Mouse (Mus musculus): ENCODE results near the gene Cdyl2.

The Cdyl2 gene

DNA sequence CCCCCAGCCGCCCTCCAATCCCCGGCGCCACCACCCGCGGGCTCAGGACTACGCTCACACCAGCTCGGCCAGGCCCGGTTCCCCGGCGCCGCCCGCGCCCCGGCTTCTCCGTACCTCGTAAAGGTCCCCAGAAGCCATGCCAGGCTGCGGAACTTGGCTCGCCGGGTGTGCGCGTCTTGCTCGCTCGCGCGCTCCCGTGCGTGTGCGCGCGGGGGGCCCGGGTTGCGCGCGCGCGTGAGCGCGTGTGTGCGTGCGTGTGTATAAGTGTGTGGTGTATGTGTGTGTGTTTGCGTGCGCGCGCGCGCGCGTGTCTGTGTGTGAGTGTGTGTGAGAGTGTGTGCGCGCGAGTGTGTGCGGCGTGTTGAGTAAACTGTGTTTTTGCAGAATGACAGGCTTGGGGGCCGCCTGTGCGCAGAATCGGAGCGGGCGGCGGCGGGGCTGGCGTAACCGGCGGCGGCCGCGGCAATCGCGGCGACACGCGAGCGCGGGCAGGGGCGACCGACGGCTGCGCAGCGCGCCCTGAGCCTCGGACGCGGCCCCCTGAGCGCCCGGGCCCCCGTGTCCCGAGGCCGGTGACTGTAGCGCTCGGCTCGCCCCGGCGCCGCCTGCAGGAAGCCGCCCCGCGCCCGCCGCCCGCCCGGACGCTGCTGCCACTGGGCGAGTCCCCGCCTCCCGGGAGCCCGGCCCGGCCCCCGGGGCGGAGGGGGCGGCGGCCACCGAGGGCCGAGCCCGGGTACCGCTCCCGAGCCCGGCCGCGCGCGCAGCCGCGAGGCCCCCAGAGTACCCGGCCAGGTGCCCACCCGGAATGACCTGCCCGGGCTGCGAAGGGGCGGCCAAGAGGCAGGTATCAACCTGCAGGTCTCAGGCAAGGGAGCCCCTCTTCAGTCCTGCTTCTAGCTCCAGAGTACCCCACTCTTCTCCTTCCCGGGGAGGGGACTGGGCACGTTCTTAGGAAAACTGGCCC is at the start of gene Cdyl2:
Gene Cdyl2 (minus strand): TSS at position 308 of the 964 bp plus-strand sequence.
- peak; percentile 85 for DNase-seq (ENCODE audit: low spot score)

DNA sequence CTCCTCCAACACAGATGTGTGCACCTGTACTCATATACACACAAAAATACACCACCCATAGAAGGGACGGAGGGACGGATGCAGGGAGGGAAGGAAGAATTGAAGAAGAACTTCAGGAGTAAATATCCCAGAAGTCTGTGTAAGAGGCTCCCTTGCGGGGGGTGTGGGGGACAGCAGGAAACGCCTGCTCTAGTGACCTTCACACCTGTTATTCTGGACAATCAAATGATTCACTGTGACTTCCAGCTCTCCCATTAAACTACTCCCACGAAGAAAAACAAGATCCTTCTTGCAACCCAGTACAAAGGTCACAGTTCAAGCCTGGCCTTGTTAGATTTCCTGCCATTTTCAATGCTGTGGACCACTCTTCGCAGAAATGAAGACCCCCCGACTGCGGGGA is 47.8 kb upstream of the Cdyl2 start:
- no peak for DNase-seq (ENCODE audit: low spot score)

DNA sequence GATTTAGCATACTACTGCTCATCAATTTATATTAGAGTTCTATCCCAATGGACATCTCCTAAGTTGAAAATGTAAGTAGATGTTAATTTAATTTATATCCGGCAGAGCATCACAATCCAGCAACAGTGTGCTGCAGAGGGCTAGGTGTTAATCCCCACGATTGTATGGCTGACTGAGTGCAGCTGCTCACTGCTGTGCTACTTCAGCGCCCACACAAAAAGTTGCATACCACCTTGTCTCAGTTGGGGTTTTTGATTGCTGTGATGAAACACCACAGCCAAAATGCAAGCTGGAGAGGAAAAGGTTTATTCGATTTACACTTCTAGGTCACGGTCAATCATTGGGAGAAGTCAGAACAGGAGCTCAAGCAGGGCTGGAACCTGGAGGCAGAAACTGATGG is 41.4 kb upstream of the Cdyl2 start:
- DNase-seq (ENCODE audit: low spot score), result no peak

DNA sequence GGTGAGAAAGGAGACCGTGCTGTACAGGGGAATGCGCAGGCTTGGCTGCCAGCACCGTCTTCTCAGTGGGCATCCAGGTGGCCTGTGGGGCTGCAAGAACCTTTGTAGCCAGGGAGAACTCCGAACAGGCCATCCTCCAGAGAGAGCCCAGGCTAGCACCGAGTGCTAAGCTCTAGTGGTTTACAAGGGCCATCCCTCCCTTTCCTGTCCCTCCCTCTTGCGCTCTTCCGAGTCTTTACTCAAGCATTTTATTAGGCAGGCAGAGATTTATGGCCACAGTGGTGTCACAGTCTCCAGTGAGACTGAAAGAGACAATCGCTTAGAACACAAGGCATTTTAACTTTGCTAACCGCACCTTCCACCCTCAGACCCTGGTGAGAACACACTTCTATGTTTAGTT is 39.9 kb upstream of the Cdyl2 start:
- DNase-seq (ENCODE audit: low spot score), result no peak

DNA sequence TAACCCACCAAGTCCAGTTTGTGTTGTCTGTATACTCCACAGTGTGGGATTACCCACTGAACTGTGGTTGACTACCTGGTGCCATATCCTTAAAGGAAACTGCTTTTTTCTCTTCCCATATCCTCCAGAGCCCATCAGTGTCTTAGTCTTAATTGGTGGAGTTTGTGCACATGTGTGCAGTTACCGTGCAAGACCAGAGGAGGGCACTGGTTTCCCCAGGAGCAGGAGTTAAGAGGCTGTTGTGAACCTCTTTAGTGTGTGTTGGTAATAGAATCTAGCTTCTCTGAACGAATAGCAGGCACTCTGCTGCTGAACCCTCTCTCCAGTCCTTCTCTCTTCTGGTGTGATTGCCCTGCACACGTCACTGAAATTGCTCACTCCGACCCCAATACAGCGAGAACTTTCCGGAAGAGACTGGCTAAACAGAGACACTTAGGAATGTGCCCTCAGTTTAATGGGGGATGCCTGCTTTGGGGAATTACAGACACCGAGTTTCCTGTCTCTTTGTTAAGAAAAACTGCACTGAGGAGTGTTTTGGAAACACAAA is 39.1 kb upstream of the Cdyl2 start:
- DNase-seq (ENCODE audit: low spot score), result no peak

DNA sequence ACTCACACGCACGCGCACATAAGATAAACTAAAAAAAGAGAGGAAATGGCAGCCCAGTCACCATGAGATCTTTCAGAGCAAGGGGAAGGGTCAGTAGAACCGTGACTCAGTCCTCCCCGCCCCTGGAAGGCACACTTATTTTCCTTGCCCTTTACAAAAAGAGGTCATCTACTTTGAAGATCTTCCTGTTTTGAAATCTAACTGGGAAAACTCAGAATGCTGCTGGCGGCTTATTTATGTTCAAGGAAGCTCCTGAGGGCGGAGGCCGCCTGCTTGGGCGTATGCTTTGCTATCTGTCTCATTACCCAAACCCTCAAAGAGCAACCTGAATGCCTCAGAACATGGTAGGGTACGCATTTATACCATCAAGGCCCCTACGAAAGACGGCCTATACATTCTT is 38.0 kb upstream of the Cdyl2 start:
- no peak for DNase-seq (ENCODE audit: low spot score)

DNA sequence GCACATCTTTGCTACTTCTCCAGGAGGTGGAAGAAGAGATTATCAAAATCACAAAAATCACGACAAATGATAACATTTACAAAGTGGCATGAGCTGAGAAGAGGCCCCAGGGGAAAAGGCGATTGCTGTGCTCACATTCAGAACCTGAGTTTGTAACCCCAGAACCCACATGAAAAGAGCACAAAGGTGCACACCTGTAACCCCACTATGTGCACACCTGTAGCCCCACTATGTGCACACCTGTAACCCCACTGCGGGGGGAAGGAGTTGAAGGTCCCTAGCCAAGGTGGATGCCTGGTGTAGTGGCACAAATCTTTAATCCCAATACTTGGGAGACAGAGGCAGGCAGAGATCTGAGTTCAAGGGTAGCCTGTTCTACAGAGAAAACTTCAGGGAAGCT is 23.4 kb upstream of the Cdyl2 start:
- DNase-seq (ENCODE audit: low spot score), result no peak

DNA sequence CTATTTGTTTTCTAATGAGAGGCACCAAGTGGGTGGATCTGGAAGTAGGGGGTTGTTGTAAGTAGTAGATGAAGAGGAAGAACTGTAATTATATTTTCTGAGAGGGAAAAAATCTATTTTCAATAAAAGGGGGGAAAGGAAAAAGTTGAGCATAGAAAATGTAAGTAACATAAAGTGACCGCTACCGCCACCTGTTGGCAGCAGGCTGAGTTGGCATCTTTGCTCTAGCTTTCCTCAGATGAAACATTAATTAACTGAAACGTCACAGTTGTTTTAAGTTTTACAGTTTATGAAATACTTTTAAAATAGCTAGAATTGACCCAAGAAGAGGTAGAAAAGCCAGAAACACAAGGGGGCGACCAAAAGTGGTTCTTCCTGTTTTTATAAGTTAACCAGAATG is 22.8 kb upstream of the Cdyl2 start:
- peak; percentile 69 for DNase-seq (ENCODE audit: low spot score)

DNA sequence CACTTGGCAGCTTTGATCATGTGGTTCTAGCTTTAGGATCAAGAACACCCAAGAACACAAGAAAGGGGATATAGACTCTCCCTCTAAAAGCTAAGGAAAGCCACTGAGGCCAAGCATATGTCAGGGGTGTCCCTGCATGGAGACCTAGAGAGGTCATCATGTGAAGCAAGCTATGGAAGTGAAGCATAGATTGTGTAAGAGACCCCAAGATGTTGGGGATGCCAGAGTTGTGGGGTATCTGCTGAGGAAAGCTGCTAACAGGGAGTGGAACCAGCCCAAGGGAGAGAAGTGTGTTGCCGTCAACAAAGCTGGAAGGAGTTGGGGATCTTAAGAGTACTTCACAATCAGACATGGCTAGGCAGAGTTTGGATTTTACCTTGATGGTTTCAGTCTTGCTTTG is 7.9 kb upstream of the Cdyl2 start:
- no peak for DNase-seq (ENCODE audit: low spot score)

DNA sequence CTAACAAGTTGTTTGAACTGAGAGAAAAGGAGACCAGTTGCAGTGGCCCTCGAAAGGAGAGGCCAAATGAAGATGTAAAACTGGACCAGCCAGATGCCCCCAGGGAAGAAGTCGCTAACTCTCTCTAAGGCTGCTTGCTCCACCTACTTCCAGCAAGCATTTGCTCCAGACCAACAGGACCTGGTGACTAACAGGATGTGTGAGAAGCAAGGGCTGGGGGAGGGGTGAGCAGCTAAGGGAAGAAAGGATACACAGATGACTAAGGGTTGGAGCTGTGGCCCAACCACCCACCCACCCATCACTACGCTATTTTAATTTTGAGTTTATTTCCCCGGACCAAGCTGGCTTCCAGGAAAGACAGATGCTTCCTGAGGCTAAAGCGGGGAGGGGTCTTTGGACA is 2.5 kb upstream of the Cdyl2 start:
- no peak for DNase-seq (ENCODE audit: low spot score)

DNA sequence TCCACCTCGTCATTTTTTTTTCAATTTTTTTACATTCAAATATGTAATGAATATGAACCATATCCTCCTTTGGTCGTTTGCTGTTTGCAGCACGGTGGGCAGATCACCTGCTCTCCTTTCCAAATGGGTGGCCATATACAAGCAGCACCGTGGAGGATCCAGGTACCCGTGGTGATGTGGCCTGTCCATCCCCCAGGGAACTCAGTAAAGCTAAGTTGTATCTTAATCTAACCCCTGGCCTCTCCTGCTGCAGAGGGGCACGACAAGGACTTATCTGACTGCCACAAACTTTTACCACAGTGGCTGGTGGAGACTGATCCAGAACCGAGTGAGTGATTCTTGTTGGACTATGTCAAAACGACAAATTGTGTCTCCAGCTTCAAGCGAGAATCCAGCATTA is 1.4 kb upstream of the Cdyl2 start:
- DNase-seq (ENCODE audit: low spot score), result no peak

DNA sequence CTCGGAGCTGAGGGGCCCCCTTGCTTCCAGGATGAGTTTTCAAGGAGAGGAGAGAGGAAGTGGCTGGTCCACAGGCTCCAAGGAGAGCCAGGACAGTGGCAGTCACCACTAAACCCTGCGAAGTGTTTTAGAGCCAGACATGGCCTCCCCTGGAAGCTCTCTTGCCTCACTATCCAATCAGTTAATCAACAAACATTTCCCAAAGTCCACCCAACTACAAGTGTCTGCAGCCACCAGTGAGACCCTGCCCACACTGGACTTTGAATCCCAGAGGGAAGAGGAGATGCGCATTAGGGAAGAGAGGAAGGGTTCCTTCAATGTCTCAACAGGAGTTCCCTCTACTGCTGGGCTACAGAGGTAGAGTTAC is 840 bp upstream of the Cdyl2 start:
- no peak for DNase-seq (ENCODE audit: low spot score)

DNA sequence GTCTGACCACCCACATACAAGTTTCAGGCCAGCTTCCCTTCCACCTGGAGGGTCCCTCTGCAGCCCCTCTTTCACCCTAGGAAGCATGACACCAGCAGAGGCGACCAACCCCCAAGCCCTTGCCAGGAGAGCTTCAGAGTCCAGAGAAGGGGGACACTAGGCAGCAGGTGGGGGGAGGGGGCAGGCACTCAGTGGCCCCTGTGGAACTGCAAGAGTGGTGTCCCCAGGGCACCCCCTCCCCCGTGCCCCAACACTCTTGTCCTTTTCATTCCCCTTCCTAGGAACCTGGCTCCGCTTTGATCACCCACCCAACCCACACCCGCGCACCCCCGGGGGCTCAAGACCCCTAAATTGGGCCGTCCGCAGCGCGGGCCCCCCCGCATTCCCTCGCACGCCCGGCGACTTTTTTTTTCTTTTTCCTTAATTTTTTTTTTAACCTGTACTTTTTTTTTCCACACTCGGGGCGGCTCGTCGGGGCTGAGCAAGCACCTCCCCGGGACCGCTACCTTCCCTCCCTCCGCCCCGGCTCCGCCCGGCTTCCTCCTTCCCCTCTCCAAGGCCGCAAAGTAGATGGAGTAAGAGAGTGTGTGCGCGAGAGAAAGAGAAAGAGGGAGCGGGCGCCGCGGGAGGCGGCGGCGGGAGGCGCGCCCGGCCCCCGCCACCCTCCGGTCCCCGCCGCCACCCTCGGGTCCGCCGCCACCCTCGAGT is 661 bp downstream of the Cdyl2 start:
- DNase-seq (ENCODE audit: low spot score), result peak; percentile 62

DNA sequence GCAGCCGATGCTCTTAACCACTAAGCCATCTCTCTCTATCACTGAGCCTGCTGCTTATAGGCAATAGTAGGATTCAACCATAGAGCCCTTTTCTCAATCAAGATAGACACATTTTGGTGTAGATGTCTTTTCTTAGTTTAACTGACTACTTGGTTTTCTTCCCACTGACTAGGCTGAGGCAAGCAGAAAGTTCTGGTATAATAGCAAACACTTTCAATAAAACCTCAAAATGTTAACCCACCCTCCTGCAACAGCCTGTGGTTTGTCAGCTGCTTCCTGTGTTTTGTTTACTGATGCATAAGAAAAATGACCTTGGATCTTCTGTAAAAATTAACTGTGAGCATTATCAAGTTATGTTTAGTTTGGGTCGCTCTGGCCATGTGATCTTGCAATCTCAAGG is 11.3 kb downstream of the Cdyl2 start:
- no peak for DNase-seq (ENCODE audit: low spot score)

DNA sequence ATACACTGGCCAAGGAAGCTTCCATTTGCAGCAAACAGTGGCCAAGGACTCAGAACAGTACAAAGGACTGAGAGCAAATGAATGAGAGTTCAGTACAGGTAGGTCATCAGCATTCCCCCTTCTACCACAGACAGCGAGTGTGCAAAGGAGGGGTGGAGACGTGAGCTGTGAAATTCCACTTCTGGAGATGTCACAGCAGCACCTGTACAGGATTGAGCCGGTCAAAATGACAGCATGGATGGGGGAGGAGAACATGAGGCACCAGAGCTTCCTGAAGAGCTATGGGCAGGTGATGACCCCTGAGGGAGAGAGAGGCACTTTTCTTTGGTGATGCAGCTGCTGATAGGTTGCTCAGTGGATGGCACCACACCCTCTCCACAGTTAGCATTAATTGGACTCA is 25.3 kb downstream of the Cdyl2 start:
- no peak for DNase-seq (ENCODE audit: low spot score)

DNA sequence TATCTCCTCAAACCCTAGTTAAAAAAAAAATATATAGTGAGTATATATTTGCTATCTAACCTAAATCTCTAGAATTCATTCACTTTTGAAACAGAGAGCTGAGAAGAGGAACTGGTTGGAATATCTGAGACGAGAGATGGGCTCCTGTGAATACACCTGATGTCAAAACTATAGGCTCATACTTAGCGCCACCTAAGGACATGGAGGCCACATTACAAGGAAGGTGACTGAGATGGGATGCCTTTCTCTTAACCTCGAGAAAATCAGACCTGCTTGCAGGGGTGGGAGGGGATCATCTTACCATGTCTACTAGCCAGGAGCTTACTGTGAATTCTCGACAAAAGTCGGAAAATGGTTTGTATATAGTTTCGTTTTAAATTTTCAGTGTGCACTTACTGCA is 30.3 kb downstream of the Cdyl2 start:
- DNase-seq (ENCODE audit: low spot score), result no peak

DNA sequence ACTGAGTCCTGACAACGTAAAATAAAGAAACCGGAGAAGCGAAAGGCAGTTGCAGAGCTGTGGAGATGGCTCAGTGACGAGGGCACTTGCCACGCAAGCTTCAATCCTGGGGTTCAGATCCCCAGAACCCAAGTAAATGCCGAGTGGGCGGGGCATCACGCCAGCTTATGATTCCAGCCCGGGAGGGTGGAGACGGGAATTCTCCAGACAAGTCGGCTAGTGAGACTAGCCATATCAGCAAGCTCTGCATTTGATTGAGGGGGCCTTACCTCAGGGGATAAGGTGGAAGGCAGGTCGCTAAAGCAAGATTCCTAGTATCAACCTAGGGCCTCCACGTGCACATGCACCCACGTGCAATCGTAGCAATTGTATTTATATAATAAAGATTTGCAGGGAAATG is 39.9 kb downstream of the Cdyl2 start:
- no peak for DNase-seq (ENCODE audit: low spot score)

DNA sequence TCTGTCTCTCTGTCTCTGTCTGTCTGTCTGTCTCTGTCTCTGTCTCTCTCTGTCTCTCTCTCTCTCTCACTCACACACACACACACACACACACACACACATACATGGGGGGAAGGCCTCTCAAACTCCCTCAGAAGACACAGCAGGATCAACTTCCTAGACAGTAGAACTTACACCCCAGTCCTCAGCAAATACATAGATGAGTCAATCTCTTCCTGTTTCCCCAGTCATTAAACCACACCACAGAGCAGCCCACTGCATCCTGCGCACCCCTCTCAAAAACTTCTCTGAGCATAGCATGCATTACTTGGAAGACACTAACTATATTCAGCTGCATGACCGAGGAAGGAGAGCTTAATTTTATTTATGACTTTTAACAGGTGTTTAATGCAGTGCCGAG is 43.0 kb downstream of the Cdyl2 start:
- DNase-seq (ENCODE audit: low spot score), result no peak

DNA sequence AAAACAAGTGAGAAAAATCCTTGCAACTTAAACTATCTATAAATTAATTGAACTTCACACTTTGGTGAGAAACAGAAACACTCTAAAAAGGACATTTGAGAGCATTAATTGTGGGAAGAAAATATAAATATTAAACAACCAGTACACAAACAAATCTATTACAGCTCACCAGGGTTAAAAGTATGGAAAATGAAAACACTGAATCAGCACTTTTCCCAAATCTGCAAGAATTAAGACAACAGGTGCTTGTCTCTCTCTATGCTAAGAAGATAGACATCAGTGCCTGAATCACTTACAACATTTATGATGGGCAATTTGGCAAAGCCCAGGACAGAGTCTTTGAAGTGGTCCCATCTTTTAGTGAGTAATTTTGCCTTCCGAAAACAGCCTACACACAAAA is 56.6 kb downstream of the Cdyl2 start:
- DNase-seq (ENCODE audit: low spot score), result no peak

DNA sequence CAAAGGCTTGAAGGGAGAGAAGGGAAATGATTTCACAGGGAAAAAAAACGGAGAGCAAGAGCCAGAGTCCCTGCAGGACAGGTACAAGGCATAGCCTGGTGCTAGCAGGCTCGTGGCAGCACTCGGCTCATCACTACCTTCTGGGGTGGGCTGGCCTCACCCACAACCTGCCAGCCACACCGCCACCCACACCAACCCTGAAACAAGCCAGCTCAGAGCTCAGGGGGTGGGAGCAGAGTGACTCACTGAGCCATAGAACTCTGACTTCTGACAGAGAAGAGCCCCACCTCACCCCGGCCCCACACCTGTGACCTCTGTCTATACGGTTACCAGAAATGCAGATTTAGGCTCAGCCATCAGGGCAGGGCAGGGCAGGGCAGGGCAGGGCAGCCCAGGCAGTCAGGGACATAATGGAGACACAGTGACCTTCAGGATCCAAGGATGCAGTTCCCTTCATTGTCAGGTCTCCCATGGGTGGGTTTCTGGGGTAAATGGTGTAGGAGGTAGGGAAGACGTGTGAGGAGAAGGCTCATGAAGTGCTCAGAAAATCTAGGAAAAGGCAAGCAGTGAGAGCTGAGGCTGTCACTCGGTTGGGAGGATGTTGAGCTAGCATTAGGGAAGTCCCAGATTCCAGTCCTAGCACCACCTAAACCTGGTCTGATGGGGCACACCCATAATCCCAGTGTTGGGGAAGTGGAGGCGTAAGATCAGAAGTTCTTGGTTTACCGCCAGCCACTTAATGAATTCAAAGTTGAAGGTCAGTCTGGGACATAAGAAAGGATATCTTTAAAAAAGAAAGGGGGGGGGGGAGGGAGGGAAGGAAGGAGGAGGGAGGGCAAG is 58.6 kb downstream of the Cdyl2 start:
- DNase-seq (ENCODE audit: low spot score), result no peak

DNA sequence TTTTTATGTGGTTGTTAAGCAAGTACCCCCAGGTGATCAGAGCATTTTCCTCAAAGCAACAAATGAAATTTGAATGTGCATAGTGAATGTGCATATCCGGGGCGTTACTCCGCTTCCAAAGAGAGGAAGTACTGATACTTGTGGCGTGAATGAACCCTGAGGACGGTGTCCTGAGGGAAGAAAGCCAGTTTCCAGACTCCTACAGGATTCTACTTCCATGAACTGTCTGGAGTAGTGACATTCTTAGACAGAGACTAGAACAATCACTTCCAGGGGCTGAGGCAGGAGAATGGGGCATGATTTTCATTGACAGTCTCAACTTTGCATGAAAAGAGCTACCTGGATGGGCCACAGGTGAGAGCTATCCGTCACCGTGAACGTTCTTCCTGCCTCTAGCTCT is 59.3 kb downstream of the Cdyl2 start:
- no peak for DNase-seq (ENCODE audit: low spot score)

DNA sequence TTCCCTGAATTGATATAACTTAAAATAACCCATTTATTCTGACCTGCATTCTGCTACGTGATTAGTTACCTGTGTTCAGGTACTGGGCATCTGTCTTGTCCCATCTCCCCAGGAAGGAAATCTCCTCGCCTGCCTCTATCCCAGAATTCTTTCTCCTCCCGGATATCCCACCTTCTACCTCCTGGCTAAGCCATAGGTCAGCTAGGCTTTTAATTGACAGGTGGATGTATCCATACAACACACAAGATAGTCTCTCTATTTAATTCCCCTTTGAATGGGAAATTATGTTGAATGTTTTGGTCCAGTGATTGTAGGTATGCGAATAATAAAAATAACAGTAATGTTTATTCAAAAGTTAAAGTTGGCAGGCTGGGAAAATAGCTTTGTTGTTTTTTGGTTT is 59.7 kb downstream of the Cdyl2 start:
- no peak for DNase-seq (ENCODE audit: low spot score)

Data from testis, postnatal 10 days (tissue).